Mouse (Mus musculus): Measurements from ENCODE around the gene Apbb2.
A peak's percentile ranks its signal among the peaks of the same experiment; 100 is the strongest.

Apbb2 gene

DNA sequence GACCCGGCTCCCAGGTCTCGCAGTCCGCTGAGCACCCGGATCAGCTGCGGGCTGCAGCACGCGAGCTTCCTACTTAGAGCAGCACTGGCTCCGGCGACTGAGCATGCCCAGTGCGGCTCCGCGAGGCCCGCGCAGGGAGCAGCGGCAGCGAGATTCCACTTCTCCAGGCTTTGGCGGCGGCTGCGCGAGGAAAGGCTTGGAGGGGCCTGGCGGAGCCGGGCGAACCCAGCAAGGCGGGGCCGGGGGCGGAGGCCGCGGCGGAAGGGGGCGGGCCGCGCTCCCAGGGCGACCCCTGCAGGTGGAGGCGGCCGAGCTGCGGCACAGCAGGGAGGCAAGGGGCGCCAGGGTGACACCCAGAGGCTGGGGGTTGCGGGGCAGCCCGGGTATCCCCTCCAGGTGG lies at the start of gene Apbb2:
Apbb2 (minus strand) TSS at position 188 of the 400 bp plus-strand sequence.
- DNase-seq = peak; percentile 96

GRCm38 (mm10) chr5:66654220-66654619 lies 35.6 kb upstream of the Apbb2 start:
- no peak for DNase-seq

DNA sequence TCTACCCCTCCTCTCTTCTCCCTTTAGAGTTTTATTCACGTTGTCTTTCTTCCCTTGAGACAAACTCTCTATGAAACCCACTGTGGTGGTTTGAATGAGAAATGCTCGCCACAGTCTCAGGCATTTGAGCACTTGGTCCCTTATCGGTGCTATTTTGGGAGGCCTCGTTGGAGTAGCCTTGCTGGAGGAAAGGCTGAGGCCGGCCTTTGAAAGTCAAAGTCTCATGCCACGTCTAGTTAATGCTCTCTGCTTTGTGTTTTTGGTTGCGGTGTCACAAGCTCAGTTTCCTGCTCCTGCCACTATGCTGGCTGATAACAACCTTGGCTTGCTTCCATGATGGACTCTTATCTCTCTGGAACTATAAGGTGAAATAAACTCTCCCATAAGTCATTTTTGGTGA lies 28.9 kb upstream of the Apbb2 start:
- no peak for DNase-seq

GRCm38 (mm10) chr5:66643260-66643659 lies 24.7 kb upstream of the Apbb2 start:
- no peak for DNase-seq

GRCm38 (mm10) chr5:66642156-66642555 lies 23.6 kb upstream of the Apbb2 start:
- no peak for DNase-seq

DNA sequence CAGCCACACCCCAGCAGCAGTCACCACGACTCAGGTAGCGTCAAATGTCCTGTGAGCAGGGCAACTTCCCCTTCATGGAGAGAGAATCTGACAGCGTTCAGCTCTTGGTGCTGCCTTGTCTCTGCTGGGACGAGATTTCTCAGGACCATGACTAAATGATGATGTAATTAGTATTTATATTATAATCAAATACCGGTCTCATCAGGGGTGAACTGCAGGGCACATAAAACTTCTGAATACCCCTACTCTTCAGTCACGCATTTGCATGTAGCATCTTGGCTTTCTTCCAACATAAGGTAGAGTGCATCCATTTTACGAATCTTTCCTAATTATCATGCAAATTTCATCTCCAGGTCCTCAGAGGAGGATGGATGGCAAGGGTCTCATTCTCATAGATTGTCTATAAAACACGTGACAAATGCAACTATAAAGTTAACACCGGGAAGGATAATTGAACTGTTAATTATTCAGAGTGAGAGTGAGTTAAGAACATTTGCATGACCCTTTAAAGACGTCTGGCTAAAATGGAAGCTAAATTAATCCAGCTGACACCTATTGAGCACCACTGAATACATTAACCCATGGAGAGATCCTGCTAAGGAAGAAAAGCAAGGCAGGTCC lies 17.0 kb upstream of the Apbb2 start:
- no peak for DNase-seq

- no peak for DNase-seq
Measured at GRCm38 (mm10) chr5:66627805-66628204, 9.2 kb upstream of the Apbb2 start.

DNA sequence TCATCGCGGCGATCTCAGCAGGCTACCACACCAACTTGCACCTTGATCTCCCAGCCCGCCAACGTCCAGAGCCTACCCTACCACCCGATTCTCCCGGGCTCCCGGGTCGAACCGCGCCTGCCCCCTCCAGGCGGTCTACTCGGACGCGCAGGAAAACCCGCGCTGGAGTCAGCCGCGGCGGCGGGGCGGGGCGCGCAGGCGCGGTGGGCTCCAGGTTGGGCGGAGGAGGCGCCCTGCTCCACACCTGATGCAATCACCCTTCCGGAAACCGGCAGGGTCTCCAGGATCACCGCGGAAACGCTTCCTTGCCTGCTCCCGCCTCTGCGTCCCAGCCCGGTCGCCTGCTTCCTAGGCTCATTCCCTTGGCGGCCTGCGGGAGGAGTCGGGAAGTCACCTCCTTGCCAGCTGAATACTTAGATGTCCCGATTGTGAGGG lies 1.6 kb upstream of the Apbb2 start:
- peak; percentile 92 for DNase-seq

- no peak for DNase-seq
Measured at GRCm38 (mm10) chr5:66619675-66620074, 1.1 kb upstream of the Apbb2 start.

DNA sequence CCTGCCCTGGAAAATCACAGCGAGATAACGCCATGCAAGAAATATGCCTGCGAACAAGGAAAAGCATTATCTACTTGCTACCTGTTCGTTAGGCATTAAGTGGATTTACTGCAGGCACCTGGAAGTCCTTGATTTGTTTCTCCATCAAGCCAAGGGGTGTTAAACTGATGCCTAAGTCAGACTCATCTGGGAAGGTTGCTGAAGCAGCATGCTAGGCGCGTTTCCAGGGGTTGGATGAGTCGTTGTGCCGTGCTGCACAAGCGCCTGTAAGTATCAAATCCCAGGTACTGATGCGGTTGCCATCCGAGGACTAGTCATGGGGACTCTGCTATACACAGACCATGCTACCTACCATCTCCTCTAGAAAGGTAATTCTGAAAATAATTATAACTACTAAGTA lies 611 bp upstream of the Apbb2 start:
- no peak for DNase-seq

DNA sequence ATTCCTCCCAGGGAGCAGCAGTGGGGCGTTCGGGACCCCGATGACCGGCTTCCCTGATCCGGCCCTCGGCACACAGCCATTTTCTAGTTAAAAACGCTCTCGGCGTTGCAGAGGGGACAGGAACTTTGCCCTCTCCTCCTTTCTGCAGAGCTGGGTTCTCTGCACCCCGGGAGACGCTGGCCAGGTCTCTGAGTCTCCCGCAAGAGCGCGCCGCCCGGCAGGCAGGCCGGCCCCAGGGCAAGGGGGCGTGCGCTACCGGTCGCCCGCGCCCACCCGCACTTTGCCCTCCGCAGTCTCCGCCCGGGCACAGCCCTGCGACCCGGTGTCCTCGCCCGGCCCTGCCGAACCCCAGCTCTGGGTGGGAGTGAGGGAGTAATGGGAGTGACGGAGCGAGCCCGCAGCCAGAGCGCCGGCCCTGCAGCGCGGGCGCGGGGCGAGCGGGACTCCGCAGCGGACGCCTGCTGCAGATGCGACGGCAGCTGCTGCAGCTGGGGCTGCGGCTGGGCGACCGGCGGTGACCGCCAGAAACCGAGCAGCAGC lies 593 bp downstream of the Apbb2 start:
- peak; percentile 72 for DNase-seq

DNA sequence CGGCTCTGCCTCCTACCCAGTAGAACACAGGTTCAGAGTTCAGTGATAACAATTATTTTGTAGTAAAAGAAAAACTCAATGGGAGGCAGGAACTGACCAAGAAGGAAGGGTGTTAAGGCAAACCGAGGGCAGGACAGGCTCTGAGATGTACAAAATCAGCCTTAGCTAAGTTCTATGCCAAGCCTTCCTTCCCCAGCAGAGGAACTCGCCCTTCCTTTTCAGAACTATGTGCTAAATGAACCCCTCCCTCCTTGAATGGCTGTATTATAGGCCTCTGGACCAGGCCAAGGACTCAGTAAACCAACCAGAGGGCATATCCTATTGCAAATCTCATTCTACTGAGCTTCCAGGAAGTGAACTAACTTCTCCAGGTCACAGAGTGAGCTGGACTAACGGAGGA lies 3.6 kb downstream of the Apbb2 start:
- no peak for DNase-seq

DNA sequence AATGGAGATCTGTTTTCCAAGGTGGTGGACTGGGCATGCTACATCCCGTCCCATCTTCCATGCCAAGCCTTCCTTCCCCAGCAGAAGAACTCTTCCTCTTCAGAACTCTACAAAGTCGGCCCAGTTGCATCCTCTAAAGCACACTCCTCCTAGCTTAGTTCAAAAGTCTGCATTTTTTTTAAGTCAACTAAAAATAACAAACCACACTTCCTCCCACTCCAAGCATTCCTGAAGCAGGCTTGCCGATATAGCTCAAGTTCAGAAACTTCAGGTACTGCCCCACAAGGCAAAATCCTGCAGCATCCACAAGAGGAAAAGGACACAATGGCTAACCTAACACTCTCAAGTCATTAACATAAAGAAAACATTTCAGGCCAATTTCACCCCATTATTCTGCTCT lies 4.9 kb downstream of the Apbb2 start:
- no peak for DNase-seq

DNA sequence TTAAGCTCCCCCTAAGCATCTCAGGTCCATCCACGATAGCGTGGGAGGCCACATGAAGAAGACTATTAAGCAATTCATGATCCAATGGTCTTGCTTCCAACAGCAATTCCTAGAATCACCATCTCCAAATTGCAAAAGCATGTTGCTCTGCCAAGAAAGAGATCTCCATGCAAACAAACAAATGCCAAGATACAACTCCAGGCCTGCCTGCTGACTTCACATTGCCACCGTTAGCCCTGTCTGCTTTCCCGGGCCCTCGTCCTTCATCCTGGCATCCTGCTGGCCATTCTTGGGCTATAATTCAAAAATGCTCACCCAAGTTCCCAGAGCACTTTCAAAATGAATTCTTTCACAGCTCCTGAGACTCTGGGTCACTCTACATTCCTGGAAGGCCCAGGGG lies 5.6 kb downstream of the Apbb2 start:
- peak; percentile 50 for DNase-seq

DNA sequence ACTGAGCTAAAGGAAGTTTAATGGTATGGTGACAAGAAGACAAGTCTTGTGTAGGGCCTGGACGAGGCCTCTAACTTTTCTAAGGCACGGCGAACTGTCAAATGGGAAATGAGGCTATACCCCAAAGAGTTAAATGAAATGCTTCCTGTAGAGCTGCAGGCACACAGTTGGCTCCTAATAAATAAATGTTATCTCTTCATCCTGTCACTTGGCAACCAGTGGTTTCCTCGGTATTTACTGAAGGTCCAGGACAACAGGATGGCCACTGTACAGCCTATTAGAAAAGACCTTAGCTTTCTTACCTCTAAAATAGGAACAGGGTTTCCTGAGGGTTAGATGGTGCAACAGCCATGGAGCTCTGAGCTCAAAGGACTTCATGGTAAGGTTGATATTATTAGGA lies 6.7 kb downstream of the Apbb2 start:
- no peak for DNase-seq

- no peak for DNase-seq
Measured at GRCm38 (mm10) chr5:66611361-66611760, 7.2 kb downstream of the Apbb2 start.

GRCm38 (mm10) chr5:66610270-66610669 lies 8.3 kb downstream of the Apbb2 start:
- DNase-seq = no peak

- DNase-seq = peak; percentile 40
Measured at GRCm38 (mm10) chr5:66609306-66609705, 9.3 kb downstream of the Apbb2 start.

GRCm38 (mm10) chr5:66607801-66608200 lies 10.8 kb downstream of the Apbb2 start:
- DNase-seq = no peak

GRCm38 (mm10) chr5:66607201-66607600 lies 11.4 kb downstream of the Apbb2 start:
- DNase-seq = no peak

- DNase-seq = peak; percentile 23
Measured at GRCm38 (mm10) chr5:66605636-66606035, 12.9 kb downstream of the Apbb2 start.

DNA sequence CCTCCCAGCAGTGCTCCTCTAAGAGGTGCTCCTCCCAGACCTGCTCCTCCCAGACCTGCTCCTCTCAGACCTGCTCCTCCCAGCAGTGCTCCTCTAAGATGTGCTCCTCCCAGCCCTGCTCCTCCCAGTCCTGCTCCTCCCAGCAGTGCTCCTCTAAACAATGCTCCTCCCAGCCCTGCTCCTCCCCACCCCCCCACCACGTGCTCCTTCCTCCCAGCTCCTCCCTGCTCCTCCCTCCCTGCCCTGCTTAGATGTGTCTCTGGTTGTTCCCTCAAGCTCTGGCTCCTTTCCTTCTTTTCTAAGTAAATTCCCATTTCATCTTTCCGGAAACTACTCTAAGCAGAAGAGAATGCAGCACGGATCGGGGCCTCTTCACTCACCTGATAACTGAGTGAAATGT lies 14.2 kb downstream of the Apbb2 start:
- DNase-seq = no peak

- DNase-seq = no peak
Measured at GRCm38 (mm10) chr5:66603746-66604145, 14.8 kb downstream of the Apbb2 start.

GRCm38 (mm10) chr5:66603223-66603622 lies 15.4 kb downstream of the Apbb2 start:
- DNase-seq = no peak

- no peak for DNase-seq
Measured at GRCm38 (mm10) chr5:66602287-66602820, 16.2 kb downstream of the Apbb2 start.
